Mouse (Mus musculus) spleen, adult 18-20 months (tissue): ENCODE data around the gene Tpo.

ENCODE experiments used
- DNase-seq, 2 experiments: peaks; one replicate each; pipeline ENCODE4 v3.0.0; 2022; ENCODE audit warnings: mixed read lengths in 2 of 2

The Tpo gene

GRCm38 (mm10) chr12:30008741-30009140 is 123.7 kb downstream of the Tpo start:
- DNase-seq = no peak

GRCm38 (mm10) chr12:30006586-30006985 is 125.8 kb downstream of the Tpo start:
- DNase-seq = no peak
